Mouse (Mus musculus): Measurements from ENCODE around the gene Zbtb11.
A peak's percentile ranks its signal among the peaks of the same experiment; 100 is the strongest.
"Not testable (repeated sequence)": the region's sequence is repeated elsewhere in the genome, so short reads cannot be mapped to it uniquely, and the experiment has no call there.

The Zbtb11 gene

DNA sequence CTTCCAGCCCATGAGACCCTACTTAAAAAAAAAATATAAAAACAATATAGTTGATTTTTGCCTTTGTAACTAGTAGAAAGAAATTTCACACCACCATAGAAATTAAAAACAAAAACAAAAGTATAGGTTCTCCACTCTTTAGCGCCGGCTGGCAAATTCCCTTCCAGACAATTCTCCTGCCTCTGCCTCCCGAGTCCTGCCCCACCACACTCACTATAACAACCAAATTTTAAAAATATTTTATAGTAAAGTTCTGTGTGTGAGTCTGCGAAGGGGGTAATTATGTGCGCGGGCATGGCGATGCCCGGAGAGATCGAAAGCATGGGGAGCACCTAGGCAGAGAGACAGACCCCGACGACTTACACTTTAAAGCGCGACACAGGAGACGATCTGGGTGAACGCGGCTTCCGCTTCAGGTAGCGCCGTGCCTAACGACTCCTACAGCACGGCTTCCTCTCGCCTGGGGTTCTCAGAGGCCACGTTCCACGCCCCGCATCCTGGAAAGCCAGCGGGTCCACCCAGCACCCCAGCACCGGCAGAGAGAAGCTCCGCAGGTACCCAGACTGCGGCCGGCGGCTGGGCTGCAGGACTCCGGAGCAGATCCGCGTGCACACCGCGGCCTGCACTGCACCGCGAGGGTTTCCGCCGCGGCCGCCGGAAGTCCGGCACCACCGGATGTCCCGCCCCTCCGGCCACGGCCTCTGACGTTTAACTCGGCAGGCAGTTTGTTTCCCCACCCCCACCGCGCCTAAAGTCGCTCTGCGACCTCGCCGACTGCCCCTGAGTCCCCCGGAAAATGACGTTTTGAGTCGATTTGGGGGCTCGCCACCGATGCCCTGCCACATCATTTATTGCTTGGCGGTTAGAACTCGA, 63.7 kb downstream of the Zbtb11 start, which contains the start of gene Trmt10c:
Gene Trmt10c (minus strand): TSS at position 682 of the 873 bp plus-strand sequence.
- peak; percentile 64 for DNase-seq (ENCODE audit: extremely low spot score, low read depth, low spot score)

DNA sequence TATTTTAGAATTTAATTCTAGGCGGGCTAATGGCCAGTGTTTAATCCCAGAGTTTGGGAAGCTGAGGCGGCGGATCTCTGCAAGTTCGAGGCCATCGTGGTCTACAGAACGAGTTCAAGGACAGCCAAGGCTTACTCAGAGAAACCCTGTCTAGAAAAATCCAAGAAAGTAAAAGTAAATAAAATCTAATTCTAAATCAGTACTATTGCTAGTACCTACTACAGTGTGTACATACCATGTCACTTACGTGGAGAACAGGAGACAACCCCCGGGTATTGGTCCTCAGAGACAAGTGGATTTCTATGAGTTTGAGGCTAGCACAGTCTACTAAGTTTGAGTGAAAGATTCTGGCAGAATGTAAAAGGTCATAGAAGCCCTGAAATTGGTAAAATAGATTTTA, 64.4 kb downstream of the Zbtb11 start:
- DNase-seq (ENCODE audit: extremely low spot score, low read depth, low spot score): no peak

DNA sequence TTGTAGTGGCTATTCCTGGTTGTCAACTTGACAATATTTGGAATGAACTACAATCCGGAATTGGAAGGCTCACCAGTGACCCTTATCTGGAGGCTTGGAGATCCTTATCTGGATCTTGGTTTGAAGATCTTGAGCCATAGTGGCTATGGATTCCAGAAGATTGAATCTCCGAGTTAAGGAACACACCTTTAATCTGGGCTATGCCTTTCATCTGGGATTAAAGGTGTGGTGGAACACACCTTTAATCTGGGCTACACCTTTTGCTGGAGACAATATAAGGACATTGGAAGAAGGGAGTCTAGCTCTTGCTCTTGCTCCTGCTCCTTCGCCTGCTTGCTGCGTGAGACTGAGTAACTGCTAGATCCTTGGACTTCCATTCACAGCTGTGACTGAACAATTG, 74.4 kb downstream of the Zbtb11 start, which contains the start of gene Senp7:
Gene Senp7 (plus strand): TSS at position 301 of the 400 bp plus-strand sequence.
- DNase-seq (ENCODE audit: extremely low spot score, low read depth, low spot score): not testable (repeated sequence)

DNA sequence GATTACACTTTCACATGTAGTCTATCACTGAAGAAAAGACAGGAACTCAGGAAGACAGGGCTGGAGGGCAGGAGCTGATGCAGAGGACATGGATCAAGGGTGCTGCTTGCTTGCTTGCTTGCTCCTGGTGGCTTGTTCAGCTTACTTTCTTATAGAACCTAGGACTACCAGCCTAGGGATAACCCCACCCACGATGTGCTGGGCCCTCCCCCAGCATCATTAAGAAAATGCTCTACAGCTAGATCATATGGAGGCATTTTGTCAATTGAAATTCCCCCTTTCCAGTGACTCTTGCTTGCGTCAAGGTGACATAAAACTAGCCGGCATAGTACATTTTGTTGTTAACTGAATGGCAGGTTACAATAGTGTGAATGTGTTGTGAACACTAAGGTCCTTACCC, 82.2 kb downstream of the Zbtb11 start:
- no peak for DNase-seq (ENCODE audit: extremely low spot score, low read depth, low spot score)

DNA sequence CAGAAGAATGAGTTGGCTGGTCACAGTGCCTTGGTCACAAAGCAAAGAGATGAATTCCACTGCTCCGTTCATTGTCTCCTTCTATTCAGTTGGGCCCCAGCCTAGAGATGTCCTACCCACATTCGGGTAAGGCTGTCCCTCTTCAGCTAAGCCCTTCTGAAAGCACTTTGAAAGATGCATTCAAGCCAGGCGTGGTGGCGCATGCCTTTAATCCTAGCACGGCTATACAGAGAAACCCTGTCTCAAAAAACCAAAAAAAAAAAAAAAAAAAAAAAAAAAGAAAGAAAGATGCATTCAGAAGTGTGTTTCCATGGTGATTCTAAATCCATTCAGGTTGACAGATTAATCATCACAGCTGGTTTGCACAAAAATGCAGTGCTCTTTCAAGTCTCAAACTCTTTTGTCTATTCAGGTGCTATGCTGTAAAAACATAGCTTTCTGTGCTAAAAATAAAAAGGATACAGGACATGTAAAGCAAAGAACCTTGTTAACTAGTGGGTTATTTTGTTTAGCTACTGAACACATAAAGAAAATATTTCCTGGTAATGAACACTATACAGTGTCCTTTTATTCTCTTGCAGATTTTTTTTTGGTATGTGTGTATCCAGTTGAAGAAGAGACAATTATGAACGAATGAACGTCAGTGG, 83.4 kb downstream of the Zbtb11 start:
- DNase-seq (ENCODE audit: extremely low spot score, low read depth, low spot score): no peak

DNA sequence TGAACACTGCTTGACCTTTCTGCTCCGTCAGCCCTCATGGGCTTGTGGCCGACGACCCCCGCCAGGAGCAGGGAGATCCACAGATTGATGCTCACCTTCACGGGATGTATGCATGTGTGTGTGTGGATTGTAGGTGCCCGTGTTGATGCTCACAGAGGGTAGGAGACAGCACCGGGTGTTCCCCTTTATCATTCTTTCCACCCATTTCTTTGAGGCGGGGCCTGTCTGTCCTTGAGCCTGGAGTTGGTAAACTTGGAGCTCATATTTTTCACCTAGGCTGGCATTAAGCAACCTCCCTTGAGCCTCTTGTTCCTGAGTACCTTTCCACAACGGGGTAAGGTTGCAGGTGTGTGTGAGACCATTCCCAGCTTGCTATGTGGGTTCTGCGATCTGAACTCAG, 84.5 kb downstream of the Zbtb11 start:
- no peak for DNase-seq (ENCODE audit: extremely low spot score, low read depth, low spot score)

Measured in hindlimb bud, embryonic 11.5 days (tissue).